ENCODE assay signal across 8 mouse cellular contexts in the genomic region with DNA sequence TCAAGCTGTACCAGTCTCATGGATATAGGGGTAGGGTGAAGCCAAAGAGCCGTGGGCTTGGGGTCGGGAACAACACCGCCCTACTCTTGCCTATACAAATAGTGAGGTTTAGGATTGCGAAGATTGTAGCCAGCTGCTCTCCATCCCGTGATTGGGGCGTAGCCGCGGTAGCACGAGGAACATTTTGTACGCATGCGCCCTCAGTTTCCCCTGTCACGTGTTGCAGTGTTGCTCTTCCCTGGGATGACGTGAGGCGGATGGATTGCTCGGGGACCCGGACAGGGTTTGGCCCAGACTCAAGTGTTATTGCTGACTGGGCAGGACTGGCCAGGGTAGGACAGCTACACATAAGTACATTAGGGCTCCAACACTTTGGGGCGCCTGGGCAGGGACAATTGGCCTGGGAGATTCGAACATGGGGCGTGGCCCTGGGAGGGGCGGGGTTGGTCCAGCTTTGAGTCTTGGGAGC. TPM values are rescaled to one million over a fixed set of nuclear protein-coding genes. Genes with fewer than 3 reads are reported as not detected.
DNase-seq lines count a peak whose midpoint lies in the region; ATAC-seq lines count a peak whose summit lies in the region.

No protein-coding gene starts in this region.

- H3K4me1 ChIP-seq in heart, embryonic 14.5 days (ENCODE audit: control insufficient read depth in 2 of 2, insufficient read depth in 2 of 2, low read length in 2 of 2): peaks cover 7 to 13% of the 10 kb centered on the region in 2 experiments
- peaks cover 36% of the 10 kb centered on the region for H3K4me1 ChIP-seq in liver, embryonic 13.5 days (replicated peaks)
- 0 out of 2 replicates have a peak, but pooled peaks cover 3% of the 10 kb centered on the region for H3K4me1 ChIP-seq in stomach, embryonic 16.5 days (ENCODE audit: control insufficient read depth, insufficient read depth, low read length)

- no peaks in the 10 kb centered on the region for H3K9me3 ChIP-seq in heart, embryonic 14.5 days (ENCODE audit: control insufficient read depth, low read length)
- no peaks in the 10 kb centered on the region for H3K9me3 ChIP-seq in liver, embryonic 13.5 days (replicated peaks)
- H3K9me3 ChIP-seq in stomach, embryonic 16.5 days (replicated peaks; ENCODE audit: control insufficient read depth, low read length): no peaks in the 10 kb centered on the region

- H3K27ac ChIP-seq in heart, embryonic 14.5 days (replicated peaks in 1 of 2; ENCODE audit: control insufficient read depth in 1 of 2, insufficient read depth in 1 of 2, low read depth in 2 of 2, low read length in 2 of 2): peak overlapping the region; percentile 97 to 99
- H3K27ac ChIP-seq in liver, embryonic 13.5 days: peak overlapping the region; percentile 97
- peak overlapping the region; percentile 99 for H3K27ac ChIP-seq in stomach, embryonic 16.5 days (ENCODE audit: low read length)

- whole genome bisulfite sequencing in heart, embryonic 14.5 days: 1% methylated on average over 20 of the region's 20 CpGs
- 0% methylated on average over 20 of the region's 20 CpGs for WGBS in liver, embryonic 13.5 days (ENCODE audit: insufficient replicate concordance)
- under 1% methylated on average over 20 of the region's 20 CpGs for WGBS in stomach, embryonic 16.5 days

- H3K27me3 ChIP-seq in heart, embryonic 14.5 days (ENCODE audit: control insufficient read depth, insufficient read depth, low read length): no peaks in the 10 kb centered on the region
- H3K27me3 ChIP-seq in liver, embryonic 13.5 days: no peaks in the 10 kb centered on the region
- no peaks in the 10 kb centered on the region for H3K27me3 ChIP-seq in stomach, embryonic 16.5 days (ENCODE audit: control insufficient read depth, insufficient read depth, low read length)

- peak overlapping the region; percentile 91 for H3K4me2 ChIP-seq in heart, embryonic 14.5 days (ENCODE audit: low read length)
- H3K4me2 ChIP-seq in liver, embryonic 13.5 days: peak overlapping the region; percentile 87
- peak overlapping the region; percentile 96 for H3K4me2 ChIP-seq in stomach, embryonic 16.5 days (ENCODE audit: low read depth, low read length)

- peak; percentile 73 for DNase-seq in c-Kit-negative CD71-positive TER-119-positive erythroid progenitor cells, embryonic 14.5 days (ENCODE audit: low read depth, low spot score)
- peak; percentile 89 for DNase-seq in fibroblast of lung, adult 2 months (ENCODE audit: low read depth)
- DNase-seq in kidney, postnatal 14 days: peak; percentile 91
- peak; percentile 73 for DNase-seq in liver, embryonic 13.5 days
- peak; percentile 73 for DNase-seq in neural tube, embryonic 10.5 days (ENCODE audit: extremely low spot score, low spot score)

- ATAC-seq in CD4-positive, CD25-positive, alpha-beta regulatory T cell, adult 4 months: peak; percentile 66
- ATAC-seq in heart, embryonic 14.5 days (ENCODE audit: insufficient number of reproducible peaks, insufficient read depth, low FRiP score, low read depth): peak; percentile 88
- ATAC-seq in liver, embryonic 13.5 days (ENCODE audit: low read depth): peak; percentile 49
- ATAC-seq in stomach, embryonic 16.5 days (ENCODE audit: insufficient read depth, low FRiP score): peak; percentile 82

- H3K4me3 ChIP-seq in heart, embryonic 14.5 days (ENCODE audit: control insufficient read depth in 1 of 2, insufficient read depth in 1 of 2, low read depth in 1 of 2, low read length in 2 of 2): peak overlapping the region; percentile 44 to 88
- H3K4me3 ChIP-seq in liver, embryonic 13.5 days (replicated peaks): peak overlapping the region; percentile 81
- peak overlapping the region; percentile 86 for H3K4me3 ChIP-seq in stomach, embryonic 16.5 days (replicated peaks; ENCODE audit: low read length)

- peak overlapping the region; percentile 76 for H3K9ac ChIP-seq in heart, embryonic 14.5 days (ENCODE audit: low read length)
- peak overlapping the region; percentile 62 for H3K9ac ChIP-seq in liver, embryonic 13.5 days
- peak overlapping the region; percentile 68 for H3K9ac ChIP-seq in stomach, embryonic 16.5 days (ENCODE audit: low read length)

- 0 out of 2 replicates have a peak, but pooled peaks cover 4% of the 10 kb centered on the region for H3K36me3 ChIP-seq in heart, embryonic 14.5 days (ENCODE audit: control insufficient read depth, insufficient read depth, low read length)
- H3K36me3 ChIP-seq in liver, embryonic 13.5 days: 0 out of 2 replicates have a peak, but pooled peaks cover 4% of the 10 kb centered on the region
- H3K36me3 ChIP-seq in stomach, embryonic 16.5 days (ENCODE audit: control insufficient read depth, insufficient read depth, low read length): no peaks in the 10 kb centered on the region

RNA-seq across cellular contexts. Expression of a gene that starts 0.5 kb away (rescaled TPM):
- 1 to 10 TPM; 1.9 to 3.2 TPM for polyA plus RNA-seq in CD4-positive, CD25-positive, alpha-beta regulatory T cell, adult 4 months (2017; shearing (Covaris generic))
- polyA plus RNA-seq in heart, embryonic 14.5 days (2014; fragmentation: Nextera tagmentation; extraction: Ambion mirVana): 8.7 and 9.4 TPM in 2 replicates
- 7.0 and 8.1 TPM in 2 replicates for polyA plus RNA-seq in liver, embryonic 13.5 days (2015; fragmentation: Nextera tagmentation; extraction: Ambion mirVana)
- polyA plus RNA-seq in stomach, embryonic 16.5 days (2015; fragmentation: Nextera tagmentation; extraction: Ambion mirVana): 7.1 and 7.3 TPM in 2 replicates

RNA-seq across cellular contexts. Expression of a gene that starts 0.8 kb away (rescaled TPM):
- polyA plus RNA-seq in CD4-positive, CD25-positive, alpha-beta regulatory T cell, adult 4 months (2017; shearing (Covaris generic)): 1 to 10 TPM in 1 of 2 experiments, not detected in 1; 1.6 TPM
- polyA plus RNA-seq in heart, embryonic 14.5 days (2014; fragmentation: Nextera tagmentation; extraction: Ambion mirVana): 0.35 and 0.72 TPM in 2 replicates
- 0.13 TPM in 1 of 2 replicates, not detected in the other for polyA plus RNA-seq in liver, embryonic 13.5 days (2015; fragmentation: Nextera tagmentation; extraction: Ambion mirVana)
- polyA plus RNA-seq in stomach, embryonic 16.5 days (2015; fragmentation: Nextera tagmentation; extraction: Ambion mirVana): 0.25 and 0.53 TPM in 2 replicates

RNA-seq across cellular contexts. Expression of a gene that starts 10.8 kb away (rescaled TPM):
- 1 to 10 TPM; 5.5 to 6.5 TPM for polyA plus RNA-seq in CD4-positive, CD25-positive, alpha-beta regulatory T cell, adult 4 months (2017; shearing (Covaris generic))
- 10.1 and 12.8 TPM in 2 replicates for polyA plus RNA-seq in heart, embryonic 14.5 days (2014; fragmentation: Nextera tagmentation; extraction: Ambion mirVana)
- polyA plus RNA-seq in liver, embryonic 13.5 days (2015; fragmentation: Nextera tagmentation; extraction: Ambion mirVana): 1.4 and 1.7 TPM in 2 replicates
- 21.4 and 22.6 TPM in 2 replicates for polyA plus RNA-seq in stomach, embryonic 16.5 days (2015; fragmentation: Nextera tagmentation; extraction: Ambion mirVana)

RNA-seq across cellular contexts. Expression of a gene that starts 27.8 kb away (rescaled TPM):
- 100 to 1,000 TPM; 179 to 205 TPM for polyA plus RNA-seq in CD4-positive, CD25-positive, alpha-beta regulatory T cell, adult 4 months (2017; shearing (Covaris generic))
- 68.9 and 70.6 TPM in 2 replicates for polyA plus RNA-seq in heart, embryonic 14.5 days (2014; fragmentation: Nextera tagmentation; extraction: Ambion mirVana)
- 17.2 and 18.9 TPM in 2 replicates for polyA plus RNA-seq in liver, embryonic 13.5 days (2015; fragmentation: Nextera tagmentation; extraction: Ambion mirVana)
- 64.4 and 64.7 TPM in 2 replicates for polyA plus RNA-seq in stomach, embryonic 16.5 days (2015; fragmentation: Nextera tagmentation; extraction: Ambion mirVana)

RNA-seq across cellular contexts. Expression of a gene that starts 33.9 kb away (rescaled TPM):
- 10 to 100 TPM in 1 of 2 experiments, 1 to 10 TPM in 1; 9.2 to 16.8 TPM for polyA plus RNA-seq in CD4-positive, CD25-positive, alpha-beta regulatory T cell, adult 4 months (2017; shearing (Covaris generic))
- polyA plus RNA-seq in heart, embryonic 14.5 days (2014; fragmentation: Nextera tagmentation; extraction: Ambion mirVana): 8.1 and 13.0 TPM in 2 replicates
- polyA plus RNA-seq in liver, embryonic 13.5 days (2015; fragmentation: Nextera tagmentation; extraction: Ambion mirVana): 6.1 and 8.8 TPM in 2 replicates
- polyA plus RNA-seq in stomach, embryonic 16.5 days (2015; fragmentation: Nextera tagmentation; extraction: Ambion mirVana): 54.0 and 54.3 TPM in 2 replicates

Comparison
In these comparisons a context has a peak if more than half of its experiments do, and no peak if none do; other contexts are left out.
1. Peak in every context shown above with its lines: DNase-seq, ATAC-seq, H3K4me3 ChIP-seq and H3K27ac ChIP-seq.